Mouse (Mus musculus) retina, embryonic 14.5 days (tissue): ENCODE results near the gene Hist1h3b.
"Not testable (repeated sequence)": the region's sequence is repeated elsewhere in the genome, so short reads cannot be mapped to it uniquely, and the experiment has no call there.

Experiments
- DNase-seq: peaks from one replicate; pipeline ENCODE4 v3.0.0-alpha.2; 2015; ENCODE audit warnings: low spot score

Hist1h3b gene

GRCm38 (mm10) chr13:23752067-23752741, at the start of gene Hist1h3b:
Hist1h3b (plus strand) TSS chr13:23752267.
- DNase-seq: peak; percentile 98

- DNase-seq: not testable (repeated sequence)
These were observed 49.3 kb upstream of the Hist1h3b start for GRCm38 (mm10) chr13:23702801-23703200.

- no peak for DNase-seq
These were observed 46.2 kb upstream of the Hist1h3b start for GRCm38 (mm10) chr13:23705751-23706356.

- no peak for DNase-seq
These were observed 45.3 kb upstream of the Hist1h3b start for GRCm38 (mm10) chr13:23706771-23707170.

- no peak for DNase-seq
These were observed 44.0 kb upstream of the Hist1h3b start for GRCm38 (mm10) chr13:23708041-23708440.

- no peak for DNase-seq
These were observed 43.4 kb upstream of the Hist1h3b start for GRCm38 (mm10) chr13:23708654-23709053.

GRCm38 (mm10) chr13:23709714-23710373, 42.2 kb upstream of the Hist1h3b start:
- no peak for DNase-seq

- peak; percentile 66 for DNase-seq
These were observed 41.5 kb upstream of the Hist1h3b start, which contains the start of gene Hfe for GRCm38 (mm10) chr13:23710374-23711089. Hfe (minus strand) TSS chr13:23710854.

- no peak for DNase-seq
These were observed 35.6 kb upstream of the Hist1h3b start for GRCm38 (mm10) chr13:23716261-23717042.

GRCm38 (mm10) chr13:23717176-23717575, 34.9 kb upstream of the Hist1h3b start:
- no peak for DNase-seq

GRCm38 (mm10) chr13:23717593-23718245, 34.3 kb upstream of the Hist1h3b start:
- not testable (repeated sequence) for DNase-seq

GRCm38 (mm10) chr13:23724239-23724638, 27.8 kb upstream of the Hist1h3b start:
- no peak for DNase-seq

- no peak for DNase-seq
These were observed 26.9 kb upstream of the Hist1h3b start for GRCm38 (mm10) chr13:23725213-23725612.

- DNase-seq: no peak
These were observed 23.4 kb upstream of the Hist1h3b start for GRCm38 (mm10) chr13:23728472-23729191.

GRCm38 (mm10) chr13:23729192-23729525, 22.9 kb upstream of the Hist1h3b start:
- no peak for DNase-seq

- no peak for DNase-seq
These were observed 22.4 kb upstream of the Hist1h3b start for GRCm38 (mm10) chr13:23729706-23730105.

GRCm38 (mm10) chr13:23730479-23730878, 21.6 kb upstream of the Hist1h3b start:
- peak; percentile 6 for DNase-seq

- DNase-seq: peak; percentile 80
These were observed 19.8 kb upstream of the Hist1h3b start for GRCm38 (mm10) chr13:23732156-23732804.

- DNase-seq: peak; percentile 9
These were observed 15.0 kb upstream of the Hist1h3b start for GRCm38 (mm10) chr13:23737091-23737490.

- DNase-seq: peak; percentile 36
These were observed 14.0 kb upstream of the Hist1h3b start for GRCm38 (mm10) chr13:23738041-23738440.
